Mouse (Mus musculus): ENCODE measurements at regions not wholly inside any gene's neighbourhood (a gene's known extent, or its start where the extent isn't known, plus 50 kb on each side); places are given as distances from the start of the nearest gene placed in this dataset.

DNA sequence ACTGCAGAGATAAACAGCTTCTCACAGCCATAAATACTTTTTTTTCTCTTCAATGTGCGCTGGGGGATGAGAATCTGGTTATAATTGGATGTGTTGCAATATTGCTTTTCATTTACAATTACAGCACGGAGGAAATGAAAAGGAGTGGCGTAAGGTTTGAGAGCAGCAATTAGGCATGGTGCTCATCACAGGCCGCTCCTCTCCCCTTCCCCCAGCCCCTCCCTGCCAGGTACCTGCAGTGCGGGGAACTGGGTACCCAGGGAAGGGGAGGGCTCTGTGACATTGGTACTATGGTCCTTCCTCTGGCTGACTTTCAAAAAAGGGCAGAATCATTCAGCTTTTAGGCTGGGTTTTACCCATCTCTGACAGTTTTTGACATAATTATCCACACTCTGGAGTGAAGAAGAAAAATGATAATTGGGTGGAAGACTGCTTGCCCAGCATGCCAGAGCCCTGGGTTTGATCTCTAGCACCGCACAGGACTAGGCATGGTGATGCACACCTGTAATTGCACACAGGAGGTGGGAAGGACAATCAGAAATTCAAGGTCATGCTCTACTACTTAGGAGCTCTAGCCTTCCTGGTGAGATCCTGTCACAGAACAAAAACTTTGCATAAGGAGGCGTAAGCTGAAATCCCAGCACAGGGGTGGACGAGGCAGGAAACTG lies 59.1 kb upstream of the Ercc4 start:
- DNase-seq = no peak

DNA sequence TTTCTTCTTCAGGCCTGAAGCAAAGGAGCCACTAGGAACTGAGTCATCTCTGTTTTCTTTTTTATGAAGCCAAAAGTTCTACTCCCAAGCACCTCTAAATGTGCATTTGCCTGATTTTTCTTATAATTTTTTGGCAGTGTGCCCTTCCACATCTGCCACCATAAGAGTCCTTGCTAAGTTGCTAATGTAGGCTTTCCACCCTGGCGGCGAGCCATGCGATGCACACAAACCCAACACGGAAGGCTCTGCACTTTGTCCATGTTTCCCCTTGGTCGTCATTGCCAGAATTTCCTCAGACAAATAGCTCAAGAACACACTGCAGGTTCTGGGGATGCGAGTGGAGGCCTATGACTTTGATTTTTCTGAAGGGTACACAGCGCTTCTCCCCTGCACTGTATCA lies 54.5 kb upstream of the Ercc4 start:
- DNase-seq = no peak

Measured in lung, postnatal 14 days (tissue).